Mouse (Mus musculus) testis, postnatal 10 days (tissue): ENCODE data around the gene Atxn7l1.

Source experiments
- DNase-seq: peaks from one replicate; pipeline ENCODE4 v3.0.0; 2021; ENCODE audit warnings: low spot score

Atxn7l1 gene

DNA sequence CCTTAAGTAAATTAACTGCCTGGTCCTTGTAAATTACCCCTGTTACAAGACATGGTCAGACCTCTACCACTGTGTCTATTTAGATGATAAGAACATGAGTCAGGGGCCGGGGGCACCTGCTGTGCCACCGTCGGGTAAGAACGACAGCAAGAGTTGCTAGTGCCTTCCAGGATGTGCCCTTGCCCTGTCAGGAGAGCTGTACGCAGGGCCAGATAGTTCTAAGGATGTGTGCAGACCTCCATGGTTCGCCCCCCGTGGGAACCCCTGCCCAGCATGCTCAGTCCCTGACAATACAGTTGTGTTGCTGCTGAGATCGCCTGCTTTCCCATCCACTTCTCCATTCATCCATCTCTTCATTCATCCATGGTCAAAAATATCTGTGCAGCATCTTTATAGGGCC is 217.6 kb downstream of the Atxn7l1 start:
- DNase-seq: no peak

- no peak for DNase-seq
These were observed 222.1 kb downstream of the Atxn7l1 start for GRCm38 (mm10) chr12:33369555-33369954.

DNA sequence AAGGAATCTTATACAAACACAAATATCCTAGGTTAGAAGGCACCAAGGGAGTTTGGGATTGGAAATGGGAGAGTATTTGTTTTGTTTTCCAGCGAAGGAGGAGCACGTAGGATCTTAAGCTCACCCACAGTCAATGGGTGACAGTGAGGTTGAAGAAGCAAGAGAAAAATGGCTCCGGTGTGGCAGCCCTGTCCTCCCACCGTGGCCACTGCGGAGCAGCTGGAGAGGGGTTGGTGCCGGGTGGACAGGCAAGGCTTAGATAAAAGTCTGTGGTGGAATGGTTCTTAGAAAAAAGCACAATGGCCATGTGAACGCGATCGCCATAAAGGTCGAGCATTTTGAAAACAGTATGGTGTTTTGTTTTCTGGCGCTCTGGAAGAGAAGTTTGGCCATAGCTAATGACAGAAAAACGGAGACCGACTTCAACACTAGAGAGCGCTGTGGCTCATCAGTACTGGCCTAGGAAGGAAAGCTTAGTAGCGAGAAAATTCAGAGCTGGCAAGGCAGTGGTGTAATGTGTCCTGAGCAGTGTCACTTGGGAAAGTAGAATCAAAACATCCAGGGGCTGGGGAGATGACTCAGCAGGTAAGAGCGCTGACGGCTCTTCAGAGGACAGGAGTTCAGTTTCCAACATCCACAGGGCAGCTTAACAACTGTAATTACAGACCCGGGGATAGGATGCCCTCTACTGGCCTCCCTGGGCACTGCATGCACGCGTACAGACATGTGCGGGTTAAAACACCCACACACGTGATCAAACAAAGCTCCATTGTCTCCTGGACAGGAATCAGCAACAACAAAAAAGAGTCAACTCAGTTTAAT is 232.3 kb downstream of the Atxn7l1 start:
- DNase-seq: peak; percentile 87

- DNase-seq: peak; percentile 62
These were observed 241.3 kb downstream of the Atxn7l1 start for GRCm38 (mm10) chr12:33388842-33389241.

DNA sequence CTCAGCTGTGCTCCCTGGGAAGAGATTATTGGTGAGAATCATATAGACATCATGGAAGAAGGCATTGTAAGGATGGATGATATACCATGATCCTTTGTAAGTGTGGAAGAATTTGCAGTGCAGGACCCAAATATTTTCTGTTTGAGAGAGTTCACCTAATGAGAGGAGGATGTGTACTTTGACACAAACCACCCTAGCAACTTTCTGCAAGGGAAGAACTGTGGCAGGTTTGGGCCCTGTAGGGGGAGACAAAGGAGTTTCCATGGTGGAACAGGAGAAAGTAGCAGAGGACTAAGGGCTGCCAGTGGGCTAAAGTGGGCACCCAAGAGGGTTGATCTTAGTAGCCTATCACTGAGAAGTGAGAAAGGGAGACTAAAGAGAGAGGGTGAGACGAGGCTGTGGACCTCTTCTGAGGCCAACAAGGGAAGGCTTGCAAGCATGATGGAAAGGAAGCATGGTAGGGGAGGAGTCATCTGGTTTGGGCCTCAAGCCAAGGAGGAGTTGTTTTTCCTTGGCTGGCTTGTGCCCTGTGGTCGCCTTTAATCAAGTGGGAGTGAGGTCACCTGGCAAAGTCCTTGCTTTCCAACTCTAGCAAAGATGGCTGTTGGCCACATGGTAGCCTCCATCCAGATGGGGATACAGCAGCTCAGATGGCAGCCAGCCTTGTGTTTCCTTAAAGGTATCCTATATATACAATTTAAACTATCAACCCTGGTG is 243.5 kb downstream of the Atxn7l1 start:
- no peak for DNase-seq

GRCm38 (mm10) chr12:33394804-33395623 is 247.5 kb downstream of the Atxn7l1 start, which contains the start of gene Efcab10:
TSS of gene Efcab10 (plus strand) at chr12:33394854.
- peak; percentile 55 for DNase-seq

GRCm38 (mm10) chr12:33403265-33403693 is 255.8 kb downstream of the Atxn7l1 start:
- DNase-seq: no peak

DNA sequence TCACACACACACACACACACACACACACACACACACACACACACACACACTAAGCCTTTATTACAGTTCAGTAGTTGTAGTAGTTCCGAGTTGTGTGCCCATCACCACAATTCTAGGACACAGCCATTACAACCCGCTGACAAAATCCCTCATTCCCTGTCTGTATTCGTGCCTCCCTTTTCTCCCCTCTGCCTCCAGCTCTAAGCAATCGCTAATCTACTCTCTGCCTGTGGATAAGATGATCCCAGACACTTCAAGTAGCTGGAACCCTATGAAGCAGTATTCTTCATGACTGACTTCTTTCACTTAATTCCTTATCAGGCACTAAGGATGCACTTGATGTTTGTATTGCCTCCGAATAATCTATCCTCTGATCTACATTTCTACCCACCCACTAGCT is 257.5 kb downstream of the Atxn7l1 start:
- DNase-seq: no peak

- no peak for DNase-seq
These were observed 258.0 kb downstream of the Atxn7l1 start for GRCm38 (mm10) chr12:33405398-33406026.

DNA sequence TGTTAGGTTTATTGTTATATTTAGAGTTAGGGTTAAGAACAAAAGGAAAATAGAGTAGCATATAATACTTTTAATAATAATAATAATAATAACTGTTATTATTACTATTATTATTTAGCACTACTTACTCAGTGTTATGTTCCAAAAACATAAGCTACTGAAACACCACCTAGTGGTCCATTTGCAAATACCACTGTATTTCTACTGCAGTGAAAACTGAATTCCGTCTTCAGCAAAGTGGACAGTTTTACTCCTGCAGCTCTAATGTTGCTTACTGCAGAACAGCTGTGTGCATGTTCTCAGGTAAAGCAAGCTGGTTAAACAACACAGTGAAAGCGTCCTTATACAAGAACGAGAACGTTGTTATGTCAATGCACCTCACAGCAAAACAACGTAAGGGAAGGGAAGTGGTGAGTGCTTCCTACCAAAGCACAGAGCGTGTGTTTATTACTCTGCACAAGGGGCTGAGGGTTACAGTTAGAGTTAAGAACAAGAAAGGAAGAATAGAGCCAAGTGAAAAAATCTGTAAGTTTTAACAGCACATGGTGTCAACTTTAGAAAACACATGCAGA is 264.2 kb downstream of the Atxn7l1 start:
- no peak for DNase-seq
